Mouse (Mus musculus) midbrain, postnatal 0 days (tissue): Measurements from ENCODE around the gene Gp2. TPM values are rescaled to one million over a fixed set of nuclear protein-coding genes. Genes with fewer than 3 reads are reported as not detected.

Experiments
- ATAC-seq: fragments of 200-750 bp; cut with Nextera tagmentation; 2 replicates; pipeline ENCODE4 v1.8.0; 2017; ENCODE audit warnings: moderate number of reproducible peaks, mild to moderate bottlenecking, moderate TSS enrichment, moderate library complexity; ENCODE audit not compliant: low FRiP score
- DNase-seq: peaks from one replicate; pipeline ENCODE4 v3.0.0-alpha.2; 2015; ENCODE audit warnings: low spot score
- H3K27ac ChIP-seq: fragments of 300-500 bp; sonication (generic); 2 replicates; pipeline ENCODE4 v1.5.1; 2014; ENCODE audit warnings: low read depth, mild to moderate bottlenecking, low read length, mixed read lengths
- H3K27me3 ChIP-seq: fragments of 300-500 bp; sonication (generic); 2 replicates; pipeline ENCODE4 v1.6.1; 2014; ENCODE audit warnings: low read length, control low read depth, mixed read lengths; ENCODE audit not compliant: insufficient read depth
- H3K36me3 ChIP-seq: fragments of 300-500 bp; sonication (generic); 2 replicates; pipeline ENCODE4 v1.6.1; 2014; ENCODE audit warnings: low read length, control low read depth, mixed read lengths; ENCODE audit not compliant: insufficient read depth
- H3K4me1 ChIP-seq: fragments of 300-500 bp; sonication (generic); 2 replicates; pipeline ENCODE4 v1.6.1; 2014; ENCODE audit warnings: mild to moderate bottlenecking, control low read depth, antibody characterized with exemption, low read length, mixed read lengths; ENCODE audit not compliant: insufficient read depth
- H3K4me2 ChIP-seq: fragments of 300-500 bp; sonication (generic); 2 replicates; pipeline ENCODE4 v1.6.1; 2014; ENCODE audit warnings: low read depth, mild to moderate bottlenecking, low read length, mixed read lengths; ENCODE audit not compliant: poor library complexity, severe bottlenecking
- H3K4me3 ChIP-seq: fragments of 300-500 bp; sonication (generic); 2 replicates; pipeline ENCODE4 v1.5.1; 2014; ENCODE audit warnings: low read depth, mild to moderate bottlenecking, low read length, moderate library complexity
- H3K9ac ChIP-seq: fragments of 300-500 bp; sonication (generic); replicated peaks from 2 replicates; pipeline ENCODE4 v1.6.1; 2014; ENCODE audit warnings: mild to moderate bottlenecking, low read length, moderate library complexity, mixed read lengths; ENCODE audit not compliant: poor library complexity, severe bottlenecking
- H3K9me3 ChIP-seq: fragments of 300-500 bp; sonication (generic); 2 replicates; pipeline ENCODE4 v1.6.1; 2016; ENCODE audit warnings: low read length, control low read depth
- CTCF ChIP-seq: IDR thresholded peaks from 2 replicates; pipeline ENCODE4 v1.5.1; 2016; ENCODE audit warnings: antibody characterized with exemption, mild to moderate bottlenecking
- WGBS: fragments of 180-500 bp; shearing (Covaris S2); extraction: QIAGEN DNeasy Blood & Tissue Kit; methylation state at CpG from one replicate; pipeline ENCODE4 v1.1.7; 2014; 5-methylcytosine and 5-hydroxymethylcytosine counted together
- polyA plus RNA-seq: library from polyadenylated mRNA; unstranded; fragments of >200 nt; fragmentation: Nextera tagmentation; extraction: Ambion mirVana; gene quantifications from 2 replicates; pipeline ENCODE4 v1.2.1, GENCODE M21; 2015
- total RNA-seq: library from RNA; depleted of rRNA; stranded (reverse); fragments of >200 nt; gene quantifications from 2 replicates; pipeline ENCODE4 v1.2.3, GENCODE M21; 2014; rRNA removed

The Gp2 gene
- total RNA-seq (not detected in 2 replicates), polyA plus RNA-seq (not detected in 2 replicates)

- H3K9ac ChIP-seq = no peak within 1 kb of the TSS
- no peak within 1 kb of the TSS for H3K27ac ChIP-seq
- WGBS = 92% methylated on average over 6 of the region's 6 CpGs
- DNase-seq (no peak), ATAC-seq (no peak)
- TF ChIP-seq CTCF = no peak
- H3K36me3 ChIP-seq = no peaks in the 10 kb centered on the region
- no peaks in the 10 kb centered on the region for H3K27me3 ChIP-seq
- H3K4me1 ChIP-seq = no peaks in the 10 kb centered on the region
- no peak within 1 kb of the TSS for H3K4me2 ChIP-seq
- H3K9me3 ChIP-seq = no peaks in the 10 kb centered on the region
- H3K4me3 ChIP-seq = no peak within 1 kb of the TSS
Observed at GRCm38 (mm10) chr7:119459185-119459584, at the start of gene Gp2. Gp2 (minus strand) TSS chr7:119459285.

- WGBS = 91% methylated on average over 4 of the region's 4 CpGs
- H3K36me3 ChIP-seq = no peaks in the 10 kb centered on the region
- TF ChIP-seq CTCF = no peak
- H3K4me3 ChIP-seq = no peak overlapping the region
- DNase-seq (no peak), ATAC-seq (no peak)
- no peaks in the 10 kb centered on the region for H3K4me1 ChIP-seq
- no peak overlapping the region for H3K4me2 ChIP-seq
- H3K9me3 ChIP-seq = no peaks in the 10 kb centered on the region
- no peak overlapping the region for H3K27ac ChIP-seq
- no peak overlapping the region for H3K9ac ChIP-seq
- no peaks in the 10 kb centered on the region for H3K27me3 ChIP-seq
Observed at GRCm38 (mm10) chr7:119490041-119490780, 31.1 kb upstream of the Gp2 start.

- TF ChIP-seq CTCF = no peak
- no peak overlapping the region for H3K4me2 ChIP-seq
- no peak overlapping the region for H3K27ac ChIP-seq
- DNase-seq (no peak), ATAC-seq (no peak)
- H3K4me3 ChIP-seq = no peak overlapping the region
- no peaks in the 10 kb centered on the region for H3K27me3 ChIP-seq
- no peaks in the 10 kb centered on the region for H3K36me3 ChIP-seq
- WGBS = 92% methylated on average over 5 of the region's 5 CpGs
- H3K9ac ChIP-seq = no peak overlapping the region
- H3K9me3 ChIP-seq = no peaks in the 10 kb centered on the region
- H3K4me1 ChIP-seq = no peaks in the 10 kb centered on the region
Observed at GRCm38 (mm10) chr7:119486683-119487082, 27.6 kb upstream of the Gp2 start.

GRCm38 (mm10) chr7:119484154-119484553 is 25.1 kb upstream of the Gp2 start:
- ATAC-seq (no peak), DNase-seq (no peak)
- Histone ChIP-seq H3K4me1 (no peaks in the 10 kb centered on the region), H3K9ac (no peak overlapping the region), H3K9me3 (no peaks in the 10 kb centered on the region), H3K36me3 (no peaks in the 10 kb centered on the region), H3K4me2 (no peak overlapping the region), H3K4me3 (no peak overlapping the region), H3K27ac (no peak overlapping the region), H3K27me3 (no peaks in the 10 kb centered on the region)
- 89% methylated on average over 4 of the region's 4 CpGs for WGBS
- TF ChIP-seq CTCF = no peak

- Histone ChIP-seq H3K9me3 (no peaks in the 10 kb centered on the region), H3K9ac (no peak within 1 kb of the TSS), H3K4me2 (no peak within 1 kb of the TSS), H3K4me1 (no peaks in the 10 kb centered on the region), H3K27me3 (no peaks in the 10 kb centered on the region), H3K36me3 (no peaks in the 10 kb centered on the region), H3K4me3 (no peak within 1 kb of the TSS), H3K27ac (no peak within 1 kb of the TSS)
- no peak for TF ChIP-seq CTCF
- no peak for DNase-seq
- ATAC-seq = no peak
Observed at GRCm38 (mm10) chr7:119479256-119479655, 20.2 kb upstream of the Gp2 start, which contains the start of gene Umod. Umod (minus strand) TSS chr7:119479282.

GRCm38 (mm10) chr7:119476500-119477389 is 17.7 kb upstream of the Gp2 start:
- DNase-seq = no peak
- no peak for ATAC-seq
- H3K36me3 ChIP-seq = no peaks in the 10 kb centered on the region
- 0 out of 2 replicates have a peak, but pooled peaks have one; percentile 2 for TF ChIP-seq CTCF
- H3K27ac ChIP-seq = no peak overlapping the region
- 81% methylated on average over 33 of the region's 33 CpGs for WGBS
- no peaks in the 10 kb centered on the region for H3K4me1 ChIP-seq
- H3K9ac ChIP-seq = no peak overlapping the region
- H3K4me3 ChIP-seq = no peak overlapping the region
- no peaks in the 10 kb centered on the region for H3K9me3 ChIP-seq
- H3K27me3 ChIP-seq = no peaks in the 10 kb centered on the region
- no peak overlapping the region for H3K4me2 ChIP-seq
